Mouse (Mus musculus): ENCODE data around the gene Mrps27.
A peak's percentile ranks its signal among the peaks of the same experiment; 100 is the strongest.

Mrps27 gene

GRCm38 (mm10) chr13:99387901-99388811 is 43.6 kb downstream of the Mrps27 start:
- no peak for DNase-seq (ENCODE audit: low spot score in 2 of 2)

DNA sequence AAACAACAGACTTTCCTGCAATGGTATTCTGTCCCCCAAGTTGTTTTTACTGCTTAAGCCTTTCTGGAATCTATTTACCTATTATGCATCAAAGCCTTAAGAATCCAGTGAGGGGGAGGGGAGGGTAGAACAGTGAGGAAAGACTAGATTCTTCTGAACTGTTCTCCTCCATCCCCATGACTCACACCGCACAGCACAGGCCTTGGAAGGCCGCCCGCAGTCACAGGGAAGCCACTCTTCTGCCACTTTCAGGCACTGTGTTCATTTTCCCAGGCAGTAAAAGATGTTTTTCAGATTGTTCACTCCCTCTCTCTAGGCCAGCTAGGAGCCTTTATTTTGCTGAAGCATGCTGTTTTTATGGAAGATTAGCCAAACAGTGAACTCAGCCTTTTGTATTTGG is 46.8 kb downstream of the Mrps27 start:
- peak in 1 of 2 experiments; percentile 44 for DNase-seq (ENCODE audit: low spot score in 2 of 2)

DNA sequence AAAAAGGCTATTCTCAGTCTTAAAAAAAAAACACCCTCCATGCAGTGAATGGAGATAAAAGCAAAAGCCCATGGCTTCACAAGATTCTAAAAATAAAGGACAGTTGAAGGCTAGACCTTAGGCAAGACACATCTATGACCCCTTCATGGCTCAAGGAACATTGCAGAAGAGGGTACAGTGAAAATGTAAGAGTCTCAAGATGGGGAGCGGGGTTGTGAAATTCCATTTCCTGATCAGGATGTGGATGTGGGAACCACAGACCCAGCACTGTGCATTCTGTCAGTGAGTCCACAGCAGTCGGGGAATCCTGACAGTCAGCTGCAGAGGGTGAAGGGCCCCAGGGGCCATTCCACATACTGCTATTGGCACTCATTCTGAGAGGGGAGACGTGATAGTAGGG is 48.5 kb downstream of the Mrps27 start:
- DNase-seq (ENCODE audit: low spot score in 2 of 2), result no peak

DNA sequence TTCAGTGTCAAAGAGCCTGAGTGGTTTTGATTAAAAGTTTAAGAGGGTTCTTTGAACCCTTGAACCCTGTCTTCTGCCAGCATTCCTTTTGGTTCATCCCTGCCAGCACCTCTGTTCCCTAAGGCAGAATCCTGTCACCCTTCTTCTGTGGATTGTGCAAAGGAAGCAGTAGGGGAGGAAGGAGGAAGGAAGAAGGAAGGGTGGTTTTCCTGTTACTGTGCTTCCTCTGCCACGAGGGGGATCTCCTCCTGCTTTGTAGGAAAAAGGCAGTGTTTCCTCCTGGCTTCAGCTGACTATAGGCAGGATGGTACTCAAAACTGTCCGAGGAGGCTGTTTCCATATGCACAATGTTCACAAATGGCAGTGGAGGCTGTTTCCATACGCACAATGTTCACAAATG is 50.1 kb downstream of the Mrps27 start:
- DNase-seq (ENCODE audit: low spot score in 2 of 2), result no peak

GRCm38 (mm10) chr13:99395531-99395930 is 50.9 kb downstream of the Mrps27 start:
- DNase-seq (ENCODE audit: low spot score in 2 of 2), result no peak

DNA sequence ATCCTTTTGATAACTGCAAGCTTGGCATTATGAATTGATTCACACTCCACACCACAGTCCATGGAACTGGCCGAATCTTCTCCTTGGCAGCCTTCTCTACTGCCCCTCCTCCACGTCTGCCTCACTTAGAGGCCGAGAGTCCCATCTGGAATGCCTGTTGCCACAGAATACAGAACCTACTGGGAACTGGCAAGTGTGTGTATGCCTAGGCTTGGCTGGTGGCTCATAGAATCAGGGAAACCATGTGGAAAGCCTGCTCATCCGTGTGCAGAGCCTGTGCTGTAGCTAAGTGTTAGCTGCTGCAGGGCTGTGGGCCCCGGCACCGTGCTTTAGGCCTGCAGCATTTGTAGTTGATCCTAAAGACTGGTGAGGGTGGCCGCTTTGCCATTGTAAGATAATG is 52.6 kb downstream of the Mrps27 start:
- DNase-seq (ENCODE audit: low spot score in 2 of 2), result no peak

DNA sequence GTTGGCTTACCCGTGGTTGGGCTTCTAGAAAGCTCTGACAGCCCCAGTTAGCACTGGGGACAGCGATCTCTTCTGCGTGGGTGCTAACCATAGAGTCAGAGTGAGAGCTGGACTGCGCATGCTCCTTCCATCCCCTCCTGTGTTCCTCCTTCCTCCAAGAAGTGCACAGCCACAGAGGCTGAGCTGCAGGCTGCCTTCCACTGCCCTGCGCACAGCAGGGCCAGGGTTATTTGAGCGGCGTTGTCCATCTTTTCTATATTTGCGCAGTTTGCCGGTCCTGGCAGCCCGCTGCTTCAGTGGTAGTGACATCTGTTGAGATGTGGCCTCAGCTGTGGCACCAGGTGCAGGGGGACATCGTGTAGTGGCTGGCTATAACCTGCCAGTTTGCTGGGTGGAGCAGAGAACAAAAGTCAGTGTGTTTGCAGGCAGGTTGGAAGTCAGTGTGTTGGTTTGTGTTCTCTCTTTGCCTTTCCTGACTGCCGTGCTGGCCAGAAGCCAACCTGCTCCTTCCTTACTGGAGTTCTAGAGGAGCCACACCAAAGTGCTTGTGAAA is 53.6 kb downstream of the Mrps27 start:
- DNase-seq (ENCODE audit: low spot score in 2 of 2), result no peak

GRCm38 (mm10) chr13:99399373-99399772 is 54.8 kb downstream of the Mrps27 start:
- no peak for DNase-seq (ENCODE audit: low spot score in 2 of 2)

- no peak for DNase-seq (ENCODE audit: low spot score in 2 of 2)
These were observed 64.6 kb downstream of the Mrps27 start for GRCm38 (mm10) chr13:99409216-99409615.

DNA sequence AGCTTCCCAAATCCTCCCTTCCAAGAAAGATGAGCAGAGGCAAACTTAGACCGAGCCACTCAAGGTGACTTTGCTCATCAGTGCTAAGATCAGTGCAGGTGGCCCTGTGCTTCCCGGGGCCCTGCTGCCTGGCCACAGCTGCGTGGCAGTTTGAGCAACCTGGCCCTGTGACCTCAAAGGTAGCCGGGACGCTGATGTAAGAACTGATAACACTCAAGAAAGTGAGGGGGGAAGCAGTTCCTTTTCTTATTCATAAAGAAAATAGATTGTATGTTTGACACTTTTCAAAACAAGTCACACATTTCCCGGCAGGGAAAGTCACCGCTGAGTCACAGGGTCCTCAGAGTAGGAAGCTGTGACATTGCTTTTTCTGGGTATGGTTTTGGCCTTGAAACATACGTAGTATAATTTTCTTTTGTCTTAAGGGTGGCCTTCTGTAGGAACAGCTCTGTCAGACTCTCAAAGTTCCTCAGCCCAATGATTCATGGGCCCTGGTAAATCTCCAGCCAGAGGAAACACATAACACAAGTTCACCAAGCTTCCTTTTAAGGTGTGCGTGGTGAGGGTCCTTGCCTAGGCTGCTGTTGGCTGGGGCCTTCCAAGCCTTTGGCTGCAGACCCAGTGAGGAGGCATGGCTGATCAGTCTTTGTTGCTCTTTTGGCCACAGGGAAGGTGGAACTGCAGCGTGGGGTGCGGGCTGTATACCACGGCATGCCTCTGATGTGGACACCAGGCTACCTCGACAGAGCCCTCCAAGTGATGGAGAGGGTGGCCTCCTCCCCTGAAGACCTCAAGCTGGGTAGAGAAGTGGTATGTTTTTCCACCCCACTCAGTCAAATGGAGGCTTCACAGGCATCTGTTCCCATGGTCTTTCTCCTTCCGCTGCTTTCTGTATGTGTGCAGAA is 66.3 kb downstream of the Mrps27 start:
- no peak for DNase-seq (ENCODE audit: low spot score in 2 of 2)

GRCm38 (mm10) chr13:99411761-99412160 is 67.2 kb downstream of the Mrps27 start:
- no peak for DNase-seq (ENCODE audit: low spot score in 2 of 2)

GRCm38 (mm10) chr13:99412477-99413080 is 68.0 kb downstream of the Mrps27 start:
- DNase-seq (ENCODE audit: low spot score in 2 of 2), result no peak

DNA sequence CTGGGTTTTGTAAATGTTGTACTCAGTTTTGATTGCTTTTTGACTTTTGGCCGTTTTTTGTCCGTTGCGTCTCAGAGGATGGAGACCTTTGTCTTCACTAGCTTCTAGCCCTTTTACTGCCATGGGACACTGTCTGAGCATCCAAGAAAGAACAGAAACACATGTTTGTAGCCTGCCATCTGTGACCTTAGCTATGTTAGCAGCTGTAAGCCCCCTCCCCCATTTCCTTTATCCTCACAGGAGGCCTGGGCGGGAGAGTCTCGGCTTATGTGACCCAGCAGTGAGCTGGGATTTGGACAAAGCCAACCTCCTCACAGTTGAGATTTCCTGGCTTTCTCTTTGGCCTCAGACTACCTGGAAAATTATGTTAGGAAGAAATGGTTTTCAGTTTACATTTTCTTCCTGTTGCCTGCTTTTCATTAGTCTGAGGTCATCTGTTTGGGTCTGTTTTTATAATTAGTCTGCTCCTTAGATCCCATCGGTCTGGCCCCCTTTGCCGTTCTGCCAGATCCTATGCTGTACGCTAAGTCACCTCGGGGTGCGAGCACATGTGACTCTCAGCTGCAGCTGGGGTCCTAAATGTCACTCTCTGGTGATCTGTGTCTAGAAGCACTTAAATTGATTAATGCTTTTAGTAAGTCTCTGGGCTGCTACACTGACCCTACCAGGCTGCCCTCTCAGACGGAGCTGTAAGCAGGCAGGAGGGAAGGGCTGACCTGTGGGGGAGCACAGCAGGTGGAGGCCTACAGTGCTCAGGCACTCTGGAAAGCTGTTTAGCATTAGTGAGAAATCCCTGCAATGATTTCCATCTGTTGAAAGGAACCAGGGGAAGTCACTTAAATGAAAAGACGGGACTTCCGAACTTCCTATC is 69.1 kb downstream of the Mrps27 start:
- DNase-seq (ENCODE audit: low spot score in 2 of 2), result no peak

GRCm38 (mm10) chr13:99414352-99414742 is 69.8 kb downstream of the Mrps27 start:
- no peak for DNase-seq (ENCODE audit: low spot score in 2 of 2)

- DNase-seq (ENCODE audit: low spot score in 2 of 2), result no peak
These were observed 72.0 kb downstream of the Mrps27 start for GRCm38 (mm10) chr13:99416601-99417000.

- DNase-seq (ENCODE audit: low spot score in 2 of 2), result no peak
These were observed 79.0 kb downstream of the Mrps27 start for GRCm38 (mm10) chr13:99423581-99423980.

DNA sequence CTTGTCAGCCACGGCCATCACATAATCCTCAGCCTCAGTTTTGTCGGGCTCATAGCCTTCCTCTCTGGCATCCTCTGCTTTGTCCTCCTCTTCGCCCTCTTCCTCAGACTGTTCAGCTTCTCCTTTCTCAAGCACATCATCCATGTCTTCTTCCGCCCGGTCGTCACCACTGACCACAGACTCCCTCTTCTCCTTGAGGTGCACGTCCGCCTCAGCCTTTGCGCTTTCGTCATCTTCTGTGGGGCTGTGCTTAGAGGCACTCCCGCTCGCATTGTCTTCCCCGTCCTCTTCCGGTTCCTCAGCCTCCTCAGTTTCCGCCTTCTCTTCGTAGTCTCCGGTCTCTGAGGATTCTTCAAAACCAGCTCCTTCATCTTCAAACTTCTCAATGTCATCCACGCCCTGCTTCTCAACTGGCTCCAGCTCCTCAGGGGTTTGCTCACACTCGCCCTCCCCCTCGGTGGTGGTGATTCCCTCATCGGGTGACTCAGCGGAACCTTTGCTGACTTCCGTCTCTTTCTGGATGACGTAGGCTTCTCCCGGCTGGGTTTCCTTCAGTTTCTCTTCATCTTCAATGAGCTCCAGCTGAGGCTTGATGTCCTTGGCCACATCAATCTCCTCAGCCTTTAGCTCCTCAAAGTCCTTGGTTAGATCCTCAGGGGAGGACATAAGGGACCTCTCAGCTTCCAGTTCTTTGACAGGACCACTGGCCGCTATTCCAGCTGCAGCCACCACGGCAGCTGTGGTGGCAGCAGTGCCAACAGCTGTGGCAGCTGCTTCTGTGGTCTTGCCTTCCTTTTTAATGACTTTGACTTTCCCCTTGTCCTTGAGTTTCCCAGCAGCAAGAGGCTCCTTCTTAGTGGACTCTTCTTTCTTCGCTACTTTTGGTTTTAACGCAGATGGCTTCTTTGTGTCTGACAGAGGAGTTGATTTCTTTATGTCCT is 88.8 kb downstream of the Mrps27 start:
- no peak for DNase-seq (ENCODE audit: low spot score in 2 of 2)

DNA sequence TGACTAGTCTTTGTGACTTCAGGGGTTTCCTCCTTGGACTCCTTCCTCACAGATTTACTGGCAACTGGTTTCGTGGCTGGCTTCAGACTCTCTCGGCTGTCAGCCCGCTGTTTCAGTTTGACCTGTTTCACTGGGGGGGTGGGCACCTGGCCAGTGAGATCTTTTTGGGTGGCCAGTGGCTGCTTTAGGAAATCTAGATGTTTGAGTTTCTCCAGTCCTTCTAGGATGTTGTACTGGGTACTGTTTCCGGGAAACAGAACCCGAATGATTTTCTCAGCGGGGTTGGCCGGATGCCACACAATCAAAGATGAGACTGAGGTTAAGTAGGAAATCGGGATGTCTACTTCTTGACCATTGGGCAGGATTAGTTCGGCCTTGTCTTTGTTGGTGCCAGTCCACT is 89.9 kb downstream of the Mrps27 start:
- no peak for DNase-seq (ENCODE audit: low spot score in 2 of 2)

DNA sequence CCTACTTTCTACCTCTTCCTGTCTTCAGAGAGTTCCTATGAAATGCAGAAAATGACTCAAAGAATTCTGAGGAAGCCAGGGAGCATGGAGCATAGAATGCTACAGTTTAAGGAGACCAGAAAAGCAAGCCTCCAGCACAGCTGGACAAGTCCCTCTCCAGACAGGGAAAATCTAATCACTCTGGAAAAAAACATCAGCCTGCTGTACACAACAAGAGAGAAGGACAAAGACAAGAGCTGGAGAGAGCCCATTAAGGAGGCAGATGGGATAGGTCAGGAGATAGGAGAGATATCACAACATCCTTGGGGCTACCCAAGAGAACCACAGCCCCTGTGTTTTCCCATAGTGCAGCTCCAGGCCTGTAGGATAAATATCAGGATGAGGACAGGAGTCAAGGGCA is 92.5 kb downstream of the Mrps27 start:
- DNase-seq (ENCODE audit: low spot score in 2 of 2), result no peak

DNA sequence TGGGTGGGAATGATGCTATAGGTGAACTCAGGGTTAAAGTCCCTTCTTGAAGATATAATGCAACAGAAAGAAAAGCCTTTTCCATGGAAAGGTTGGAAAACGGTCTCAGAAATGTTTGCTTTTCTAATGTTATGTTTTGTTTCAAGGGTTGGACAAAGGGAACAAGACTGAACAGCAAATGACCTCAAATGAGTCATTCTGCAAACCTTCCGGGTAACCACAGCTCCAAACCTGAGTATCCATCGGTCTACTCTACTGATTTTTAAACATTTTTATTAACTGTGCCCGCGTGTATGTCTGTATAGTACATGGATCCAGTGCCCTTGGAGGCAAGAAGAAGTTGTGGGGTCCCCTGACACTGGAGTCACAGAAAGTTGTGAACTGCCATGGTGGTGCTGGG is 94.8 kb downstream of the Mrps27 start:
- no peak for DNase-seq (ENCODE audit: low spot score in 2 of 2)
